Mouse (Mus musculus) heart, embryonic 10.5 days (tissue): ENCODE data around the gene Limk1. TPM values are rescaled to one million over a fixed set of nuclear protein-coding genes. Genes with fewer than 3 reads are reported as not detected.

ENCODE experiments used
- DNase-seq: peaks from one replicate; pipeline ENCODE4 v3.0.0-alpha.2; 2017; ENCODE audit warnings: low spot score
- H3K27ac ChIP-seq: fragments of 300-500 bp; sonication (generic); 2 replicates; pipeline ENCODE4 v1.5.1; 2016; ENCODE audit warnings: mild to moderate bottlenecking
- H3K27me3 ChIP-seq: fragments of 300-500 bp; sonication (generic); 2 replicates; pipeline ENCODE4 v1.6.1; 2016; ENCODE audit warnings: mild to moderate bottlenecking; ENCODE audit not compliant: poor library complexity, insufficient read depth, severe bottlenecking
- H3K36me3 ChIP-seq: fragments of 300-500 bp; sonication (generic); 2 replicates; pipeline ENCODE4 v1.6.1; 2016; ENCODE audit warnings: mild to moderate bottlenecking, moderate library complexity
- H3K4me1 ChIP-seq: fragments of 300-500 bp; sonication (generic); 2 replicates; pipeline ENCODE4 v1.6.1; 2016; ENCODE audit warnings: mild to moderate bottlenecking
- H3K4me3 ChIP-seq: fragments of 300-500 bp; sonication (generic); 2 replicates; pipeline ENCODE4 v1.5.1; 2016; ENCODE audit warnings: mild to moderate bottlenecking, moderate library complexity
- H3K9me3 ChIP-seq: fragments of 300-500 bp; sonication (generic); 2 replicates; pipeline ENCODE4 v1.6.1; 2016; ENCODE audit warnings: mild to moderate bottlenecking, moderate library complexity
- WGBS: fragments of 180-500 bp; shearing (Covaris S2); methylation state at CpG from one replicate; pipeline ENCODE4 v1.1.7; 2016; 5-methylcytosine and 5-hydroxymethylcytosine counted together
- polyA plus RNA-seq: library from polyadenylated mRNA; unstranded; fragments of >200 nt; fragmentation: Nextera tagmentation; extraction: Ambion mirVana; gene quantifications from 2 replicates; pipeline ENCODE4 v1.2.1, GENCODE M21; 2016

Gene Limk1
- polyA plus RNA-seq, 1 experiment from 2014 or later: 4.7 TPM

GRCm38 (mm10) chr5:134644121-134644520, 44.3 kb downstream of the Limk1 start:
- H3K4me1 ChIP-seq: peaks cover 6% of the 10 kb centered on the region; the same call in 1 of the 2 replicates
- H3K27ac ChIP-seq: no peak overlapping the region
- no peaks in the 10 kb centered on the region for H3K9me3 ChIP-seq
- H3K4me3 ChIP-seq: no peak overlapping the region
- no peaks in the 10 kb centered on the region for H3K27me3 ChIP-seq
- DNase-seq: no peak
- no peaks in the 10 kb centered on the region for H3K36me3 ChIP-seq
- 72% methylated on average over 1 of the region's 1 CpGs for WGBS

GRCm38 (mm10) chr5:134640371-134640770, 48.0 kb downstream of the Limk1 start:
- Histone ChIP-seq H3K27me3 (no peaks in the 10 kb centered on the region), H3K9me3 (no peaks in the 10 kb centered on the region), H3K27ac (no peak overlapping the region), H3K36me3 (peaks cover 16% of the 10 kb centered on the region), H3K4me1 (peaks cover 13% of the 10 kb centered on the region; the same call in 1 of the 2 replicates), H3K4me3 (no peak overlapping the region)
- no peak for DNase-seq
- 84% methylated on average over 2 of the region's 3 CpGs for WGBS

- peak; percentile 97 for DNase-seq
- Histone ChIP-seq H3K4me3 (peak within 1 kb of the TSS; percentile 100), H3K36me3 (peaks cover 25% of the 10 kb centered on the region), H3K27ac (peak within 1 kb of the TSS; percentile 99), H3K4me1 (peaks cover 10% of the 10 kb centered on the region; the same call in 1 of the 2 replicates), H3K27me3 (no peaks in the 10 kb centered on the region), H3K9me3 (no peaks in the 10 kb centered on the region)
- under 1% methylated on average over 52 of the region's 52 CpGs for WGBS
These were observed 49.1 kb downstream of the Limk1 start, which contains the start of gene Eif4h for GRCm38 (mm10) chr5:134639269-134639682. Gene Eif4h (minus strand): TSS chr5:134639490.

- Histone ChIP-seq H3K27me3 (no peaks in the 10 kb centered on the region), H3K4me1 (peaks cover 8% of the 10 kb centered on the region; the same call in 1 of the 2 replicates), H3K27ac (peak overlapping the region; percentile 99), H3K9me3 (no peaks in the 10 kb centered on the region), H3K36me3 (peaks cover 32% of the 10 kb centered on the region), H3K4me3 (peak overlapping the region; percentile 100)
- peak; percentile 80 for DNase-seq
- WGBS: under 1% methylated on average over 85 of the region's 85 CpGs
These were observed 49.7 kb downstream of the Limk1 start for GRCm38 (mm10) chr5:134638461-134639268.

GRCm38 (mm10) chr5:134637820-134638367, 50.5 kb downstream of the Limk1 start:
- Histone ChIP-seq H3K36me3 (peaks cover 38% of the 10 kb centered on the region), H3K4me3 (peak overlapping the region; percentile 100), H3K27ac (peak overlapping the region; percentile 99), H3K9me3 (no peaks in the 10 kb centered on the region), H3K4me1 (peaks cover 8% of the 10 kb centered on the region; the same call in 1 of the 2 replicates), H3K27me3 (no peaks in the 10 kb centered on the region)
- 32% methylated on average over 5 of the region's 5 CpGs for WGBS
- no peak for DNase-seq

GRCm38 (mm10) chr5:134632841-134633240, 55.6 kb downstream of the Limk1 start:
- H3K4me1 ChIP-seq: peaks cover 29% of the 10 kb centered on the region
- WGBS: 68% methylated on average over 2 of the region's 2 CpGs
- H3K27me3 ChIP-seq: no peaks in the 10 kb centered on the region
- no peak overlapping the region for H3K27ac ChIP-seq
- H3K36me3 ChIP-seq: peaks cover 78% of the 10 kb centered on the region
- no peak overlapping the region for H3K4me3 ChIP-seq
- no peaks in the 10 kb centered on the region for H3K9me3 ChIP-seq
- DNase-seq: no peak

GRCm38 (mm10) chr5:134630835-134631234, 57.6 kb downstream of the Limk1 start:
- Histone ChIP-seq H3K27ac (no peak overlapping the region), H3K27me3 (no peaks in the 10 kb centered on the region), H3K9me3 (no peaks in the 10 kb centered on the region), H3K4me1 (peaks cover 23% of the 10 kb centered on the region), H3K36me3 (peaks cover 87% of the 10 kb centered on the region), H3K4me3 (no peak overlapping the region)
- DNase-seq: no peak

- WGBS: 43% methylated on average over 4 of the region's 4 CpGs
- no peak overlapping the region for H3K4me3 ChIP-seq
- H3K36me3 ChIP-seq: peaks cover 88% of the 10 kb centered on the region
- H3K27me3 ChIP-seq: no peaks in the 10 kb centered on the region
- DNase-seq: no peak
- H3K9me3 ChIP-seq: no peaks in the 10 kb centered on the region
- H3K27ac ChIP-seq: no peak overlapping the region
- H3K4me1 ChIP-seq: peaks cover 23% of the 10 kb centered on the region
These were observed 58.9 kb downstream of the Limk1 start for GRCm38 (mm10) chr5:134629508-134629907.

- no peak for DNase-seq
- Histone ChIP-seq H3K36me3 (peaks cover 100% of the 10 kb centered on the region), H3K27me3 (no peaks in the 10 kb centered on the region), H3K4me1 (0 out of 2 replicates have a peak, but pooled peaks cover 3% of the 10 kb centered on the region), H3K4me3 (no peak overlapping the region), H3K9me3 (no peaks in the 10 kb centered on the region), H3K27ac (no peak overlapping the region)
- WGBS: 95% methylated on average over 2 of the region's 2 CpGs
These were observed 66.3 kb downstream of the Limk1 start for GRCm38 (mm10) chr5:134622069-134622468.

- H3K27ac ChIP-seq: no peak overlapping the region; the same call in 1 of the 2 replicates
- no peak for DNase-seq
- WGBS: 90% methylated on average over 16 of the region's 16 CpGs
- 0 out of 2 replicates have a peak, but pooled peaks cover 3% of the 10 kb centered on the region for H3K4me1 ChIP-seq
- H3K27me3 ChIP-seq: no peaks in the 10 kb centered on the region
- no peak overlapping the region for H3K4me3 ChIP-seq
- H3K36me3 ChIP-seq: peaks cover 96% of the 10 kb centered on the region
- H3K9me3 ChIP-seq: no peaks in the 10 kb centered on the region
These were observed 67.2 kb downstream of the Limk1 start for GRCm38 (mm10) chr5:134621099-134621640.

- H3K4me3 ChIP-seq: no peak overlapping the region
- peaks cover 94% of the 10 kb centered on the region for H3K36me3 ChIP-seq
- WGBS: 97% methylated on average over 9 of the region's 9 CpGs
- H3K9me3 ChIP-seq: no peaks in the 10 kb centered on the region
- peak overlapping the region; percentile 0; the same call in 1 of the 2 replicates for H3K27ac ChIP-seq
- 0 out of 2 replicates have a peak, but pooled peaks cover 3% of the 10 kb centered on the region for H3K4me1 ChIP-seq
- no peaks in the 10 kb centered on the region for H3K27me3 ChIP-seq
- DNase-seq: no peak
These were observed 67.9 kb downstream of the Limk1 start for GRCm38 (mm10) chr5:134620457-134620856.

- H3K27me3 ChIP-seq: no peaks in the 10 kb centered on the region
- peaks cover 75% of the 10 kb centered on the region for H3K36me3 ChIP-seq
- DNase-seq: no peak
- H3K4me1 ChIP-seq: peaks cover 12% of the 10 kb centered on the region
- 68% methylated on average over 3 of the region's 3 CpGs for WGBS
- H3K4me3 ChIP-seq: no peak overlapping the region
- no peak overlapping the region for H3K27ac ChIP-seq
- H3K9me3 ChIP-seq: no peaks in the 10 kb centered on the region
These were observed 71.3 kb downstream of the Limk1 start for GRCm38 (mm10) chr5:134617071-134617470.

GRCm38 (mm10) chr5:134615780-134616179, 72.6 kb downstream of the Limk1 start:
- no peak for DNase-seq
- Histone ChIP-seq H3K27me3 (no peaks in the 10 kb centered on the region), H3K36me3 (peaks cover 62% of the 10 kb centered on the region), H3K4me3 (no peak overlapping the region), H3K4me1 (peaks cover 15% of the 10 kb centered on the region), H3K9me3 (no peaks in the 10 kb centered on the region), H3K27ac (no peak overlapping the region)
- WGBS: 74% methylated on average over 4 of the region's 4 CpGs
